Comparison of ENCODE assay signal across 8 mouse cellular contexts in genomic region chr2:57832565-57833355, GRCm38 (mm10).
DNase-seq lines count a peak whose midpoint lies in the region; ATAC-seq and TF ChIP-seq lines count a peak whose summit lies in the region.

No protein-coding gene starts in this region.

- no peaks in the 10 kb centered on the region for H3K4me1 ChIP-seq in forebrain, postnatal 0 days (ENCODE audit: insufficient read depth)
- H3K4me1 ChIP-seq in forebrain, embryonic 15.5 days = no peaks in the 10 kb centered on the region

- ATAC-seq in forebrain, postnatal 0 days = no peak; the same call in 1 of the 2 replicates
- ATAC-seq in forebrain, embryonic 15.5 days (replicated peaks) = no peak

- H3K4me3 ChIP-seq in forebrain, postnatal 0 days (ENCODE audit: low read depth, low read length) = no peak overlapping the region
- no peak overlapping the region for H3K4me3 ChIP-seq in forebrain, embryonic 15.5 days

- no peak overlapping the region for H3K4me2 ChIP-seq in forebrain, postnatal 0 days (ENCODE audit: low read depth)
- no peak overlapping the region for H3K4me2 ChIP-seq in forebrain, embryonic 15.5 days (replicated peaks)

- H3K9ac ChIP-seq in forebrain, postnatal 0 days = no peak overlapping the region
- H3K9ac ChIP-seq in forebrain, embryonic 15.5 days (replicated peaks) = no peak overlapping the region

- no peaks in the 10 kb centered on the region for H3K9me3 ChIP-seq in forebrain, postnatal 0 days (ENCODE audit: low read length)
- no peaks in the 10 kb centered on the region for H3K9me3 ChIP-seq in forebrain, embryonic 15.5 days

- no peak overlapping the region for H3K27ac ChIP-seq in forebrain, postnatal 0 days (ENCODE audit: low read depth, low read length)
- H3K27ac ChIP-seq in forebrain, embryonic 15.5 days (replicated peaks) = no peak overlapping the region

- 53% methylated on average over 12 of the region's 12 CpGs for WGBS in forebrain, postnatal 0 days
- 50% methylated on average over 12 of the region's 12 CpGs for WGBS in forebrain, embryonic 15.5 days

- no peaks in the 10 kb centered on the region for H3K27me3 ChIP-seq in forebrain, postnatal 0 days (ENCODE audit: insufficient read depth, low read length)
- H3K27me3 ChIP-seq in forebrain, embryonic 15.5 days = no peaks in the 10 kb centered on the region

- TF ChIP-seq CTCF in forebrain, postnatal 0 days (IDR thresholded peaks at IDR 0.05; ENCODE audit: low read depth) = peak; percentile 73

- no peaks in the 10 kb centered on the region for H3K36me3 ChIP-seq in forebrain, postnatal 0 days (ENCODE audit: insufficient read depth)
- H3K36me3 ChIP-seq in forebrain, embryonic 15.5 days = no peaks in the 10 kb centered on the region

- DNase-seq in forebrain, postnatal 0 days = peak; percentile 88
- DNase-seq in ovary, postnatal 36 days (ENCODE audit: low spot score) = peak; percentile 6
- no peak for DNase-seq in ovary, postnatal 10 days (ENCODE audit: low spot score)
- DNase-seq in cerebellum, postnatal 36 days = peak; percentile 52 to 69
- DNase-seq in layer of hippocampus, adult 11-12 months (ENCODE audit: low spot score) = peak; percentile 83
- peak; percentile 27 for DNase-seq in naive thymus-derived CD4-positive, alpha-beta T cell, adult 2 months (ENCODE audit: low read depth)
- no peak for DNase-seq in spleen, adult 12 weeks (ENCODE audit: low spot score)

Comparison
In these comparisons a context has a peak if more than half of its experiments do, and no peak if none do; other contexts are left out.
1. DNase-seq: peak in forebrain, postnatal 0 days (single experiment), ovary, postnatal 36 days (single experiment), cerebellum, postnatal 36 days (2 of 2), layer of hippocampus, adult 11-12 months (single experiment) and naive thymus-derived CD4-positive, alpha-beta T cell, adult 2 months (single experiment); none in ovary, postnatal 10 days (single experiment) and spleen, adult 12 weeks (single experiment).